Mouse (Mus musculus) embryonic facial prominence, embryonic 12.5 days (tissue): ENCODE results near the gene Fam133b. TPM values are rescaled to one million over a fixed set of nuclear protein-coding genes. Genes with fewer than 3 reads are reported as not detected.
"Not testable (repeated sequence)": the region's sequence is repeated elsewhere in the genome, so short reads cannot be mapped to it uniquely, and the experiment has no call there.

Experiments
- ATAC-seq: fragments of 200-750 bp; cut with Nextera tagmentation; 2 replicates; pipeline ENCODE4 v1.8.0; 2017; ENCODE audit not compliant: insufficient number of reproducible peaks, insufficient read depth, low FRiP score, low TSS enrichment
- H3K27ac ChIP-seq: fragments of 300-500 bp; sonication (generic); 2 replicates; pipeline ENCODE4 v1.5.1; 2016; ENCODE audit warnings: mild to moderate bottlenecking
- H3K27me3 ChIP-seq: fragments of 300-500 bp; sonication (generic); 2 replicates; pipeline ENCODE4 v1.6.1; 2016; ENCODE audit warnings: mild to moderate bottlenecking, moderate library complexity
- H3K36me3 ChIP-seq: fragments of 300-500 bp; sonication (generic); 2 replicates; pipeline ENCODE4 v1.6.1; 2016; ENCODE audit warnings: mild to moderate bottlenecking
- H3K4me1 ChIP-seq: fragments of 300-500 bp; sonication (generic); 2 replicates; pipeline ENCODE4 v1.6.1; 2016
- H3K4me2 ChIP-seq: fragments of 300-500 bp; sonication (generic); replicated peaks from 2 replicates; pipeline ENCODE4 v1.6.1; 2016; ENCODE audit warnings: mild to moderate bottlenecking, moderate library complexity
- H3K4me3 ChIP-seq: fragments of 300-500 bp; sonication (generic); 2 replicates; pipeline ENCODE4 v1.5.1; 2016; ENCODE audit warnings: mild to moderate bottlenecking
- H3K9ac ChIP-seq: fragments of 300-500 bp; sonication (generic); 2 replicates; pipeline ENCODE4 v1.6.1; 2016; ENCODE audit warnings: mild to moderate bottlenecking, moderate library complexity
- H3K9me3 ChIP-seq: fragments of 300-500 bp; sonication (generic); 2 replicates; pipeline ENCODE4 v1.6.1; 2016; ENCODE audit warnings: mild to moderate bottlenecking, moderate library complexity
- WGBS: fragments of 180-500 bp; shearing (Covaris S2); methylation state at CpG from one replicate; pipeline ENCODE4 v1.1.7; 2016; 5-methylcytosine and 5-hydroxymethylcytosine counted together
- polyA plus RNA-seq: library from polyadenylated mRNA; unstranded; fragments of >200 nt; fragmentation: Nextera tagmentation; extraction: Ambion mirVana; gene quantifications from 2 replicates; pipeline ENCODE4 v1.2.1, GENCODE M21; 2016

Fam133b gene
- polyA plus RNA-seq, 1 experiment from 2014 or later, result 39.4 TPM

DNA sequence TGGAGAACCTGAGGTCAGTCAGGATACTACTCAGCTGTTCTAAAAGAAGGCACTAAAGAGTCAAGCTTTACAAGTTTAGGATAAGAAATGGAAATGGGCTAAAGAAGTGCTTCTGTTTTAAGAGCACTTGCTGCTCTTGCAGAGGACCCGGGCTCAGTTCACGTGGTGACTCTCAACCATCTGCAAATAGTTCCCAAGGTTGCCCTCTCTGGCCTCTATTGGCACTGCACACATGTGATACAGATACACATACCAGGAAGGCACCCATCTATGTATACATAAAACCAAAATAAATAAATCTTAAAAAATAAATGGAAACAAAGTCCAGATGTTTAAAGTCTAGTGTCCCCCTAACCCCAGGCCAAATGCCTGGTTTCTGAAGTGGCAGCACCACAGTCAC, 31.2 kb downstream of the Fam133b start:
- H3K4me2 ChIP-seq, result no peak overlapping the region
- ATAC-seq, result no peak
- WGBS, result 94% methylated on average over 2 of the region's 2 CpGs
- H3K27me3 ChIP-seq, result no peaks in the 10 kb centered on the region
- H3K4me1 ChIP-seq, result no peaks in the 10 kb centered on the region
- H3K9me3 ChIP-seq, result no peaks in the 10 kb centered on the region
- peaks cover 92% of the 10 kb centered on the region for H3K36me3 ChIP-seq
- H3K27ac ChIP-seq, result no peak overlapping the region
- no peak overlapping the region for H3K4me3 ChIP-seq
- H3K9ac ChIP-seq, result no peak overlapping the region

DNA sequence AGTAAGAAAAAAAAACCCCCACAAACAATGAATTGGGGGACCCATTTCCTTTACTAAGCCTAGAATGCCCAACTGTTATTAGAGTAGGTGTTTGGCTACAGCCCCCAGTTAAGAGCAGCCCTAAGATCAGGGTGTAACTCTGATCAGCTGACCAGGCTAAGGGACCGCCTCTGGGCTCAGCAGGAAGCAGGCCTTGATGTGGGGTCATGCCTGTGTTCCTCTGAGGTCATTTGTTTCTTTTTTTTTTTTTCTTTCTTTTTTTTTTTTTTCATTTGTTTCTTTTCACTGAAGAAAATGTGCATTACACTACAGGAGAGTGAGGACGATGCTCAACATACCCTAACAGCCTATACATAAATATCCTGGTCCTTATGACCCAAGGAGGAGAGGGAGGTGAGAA, 34.3 kb downstream of the Fam133b start:
- peaks cover 91% of the 10 kb centered on the region for H3K36me3 ChIP-seq
- no peaks in the 10 kb centered on the region for H3K4me1 ChIP-seq
- H3K9me3 ChIP-seq, result no peaks in the 10 kb centered on the region
- no peaks in the 10 kb centered on the region for H3K27me3 ChIP-seq
- WGBS, result 98% methylated on average over 2 of the region's 2 CpGs
- no peak overlapping the region for H3K27ac ChIP-seq
- no peak overlapping the region for H3K4me3 ChIP-seq
- ATAC-seq, result no peak
- no peak overlapping the region for H3K9ac ChIP-seq
- no peak overlapping the region for H3K4me2 ChIP-seq

DNA sequence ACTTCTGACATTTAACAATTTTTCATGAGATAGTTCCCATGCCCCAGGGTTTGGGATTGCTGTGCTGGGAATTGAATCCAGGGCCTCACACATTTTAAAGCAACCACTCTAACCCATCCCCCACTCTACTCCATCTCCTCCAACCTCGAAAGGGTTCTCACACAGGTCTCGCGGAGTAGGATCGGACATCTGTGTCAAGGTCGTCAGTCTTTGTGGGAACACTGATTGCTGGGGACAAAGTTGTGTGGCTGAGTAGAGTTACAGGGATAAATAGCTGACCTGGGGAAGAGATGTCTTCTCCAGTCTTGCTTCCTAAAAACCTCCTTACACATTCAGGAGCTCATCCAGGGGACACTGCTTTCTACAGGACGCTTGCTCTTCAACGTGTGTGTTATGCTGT, 35.4 kb downstream of the Fam133b start:
- Histone ChIP-seq H3K9ac (no peak overlapping the region), H3K4me3 (no peak overlapping the region), H3K36me3 (peaks cover 88% of the 10 kb centered on the region), H3K4me1 (no peaks in the 10 kb centered on the region), H3K27me3 (no peaks in the 10 kb centered on the region), H3K4me2 (no peak overlapping the region), H3K9me3 (no peaks in the 10 kb centered on the region), H3K27ac (no peak overlapping the region)
- 94% methylated on average over 7 of the region's 7 CpGs for WGBS
- no peak for ATAC-seq

DNA sequence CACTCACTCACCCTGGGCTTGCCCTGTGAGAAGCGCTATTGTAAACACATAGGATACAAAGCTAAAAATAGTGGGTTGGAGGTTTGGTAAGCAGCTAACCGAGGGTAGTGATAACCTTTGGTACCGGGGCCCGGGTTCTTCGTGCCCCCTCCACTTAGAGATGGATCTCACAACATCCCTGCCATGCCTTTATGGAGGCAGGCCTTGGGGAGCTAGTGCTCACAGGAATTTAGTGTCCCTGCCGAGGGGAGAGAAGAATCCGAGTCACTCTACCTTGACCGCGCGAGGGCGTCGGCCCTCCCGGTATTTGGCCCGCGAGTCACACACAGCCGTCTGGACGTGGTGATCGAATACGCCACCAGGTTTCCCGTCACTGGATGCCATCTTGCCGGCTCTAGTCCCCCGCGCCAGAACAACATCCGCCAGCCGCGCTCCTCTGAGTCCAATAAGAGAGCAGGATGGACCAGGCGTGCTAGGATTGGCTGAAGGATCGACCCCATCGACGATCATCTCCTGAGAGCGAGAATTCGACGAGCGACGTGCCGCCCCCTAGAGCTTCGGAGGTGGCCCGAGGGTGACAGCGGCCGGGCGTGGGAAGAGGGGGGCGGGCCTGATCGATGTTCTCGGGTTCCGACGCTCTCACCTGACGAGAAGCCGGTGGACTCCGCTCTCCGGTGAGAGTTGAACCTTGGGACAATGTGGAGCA, 52.2 kb downstream of the Fam133b start, which contains the start of gene Pex1:
TSS of gene Pex1 (plus strand) at position 374 of the 706 bp plus-strand sequence.
- WGBS, result under 1% methylated on average over 50 of the region's 50 CpGs
- peak; percentile 97 for ATAC-seq
- H3K4me2 ChIP-seq, result peak within 1 kb of the TSS; percentile 76
- H3K4me1 ChIP-seq, result peaks cover 11% of the 10 kb centered on the region
- H3K27me3 ChIP-seq, result no peaks in the 10 kb centered on the region
- H3K27ac ChIP-seq, result peak within 1 kb of the TSS; percentile 26; the same call in 1 of the 2 replicates
- H3K9ac ChIP-seq, result peak within 1 kb of the TSS; percentile 69
- H3K36me3 ChIP-seq, result peaks cover 13% of the 10 kb centered on the region; the same call in 1 of the 2 replicates
- H3K4me3 ChIP-seq, result peak within 1 kb of the TSS; percentile 83
- H3K9me3 ChIP-seq, result no peaks in the 10 kb centered on the region

DNA sequence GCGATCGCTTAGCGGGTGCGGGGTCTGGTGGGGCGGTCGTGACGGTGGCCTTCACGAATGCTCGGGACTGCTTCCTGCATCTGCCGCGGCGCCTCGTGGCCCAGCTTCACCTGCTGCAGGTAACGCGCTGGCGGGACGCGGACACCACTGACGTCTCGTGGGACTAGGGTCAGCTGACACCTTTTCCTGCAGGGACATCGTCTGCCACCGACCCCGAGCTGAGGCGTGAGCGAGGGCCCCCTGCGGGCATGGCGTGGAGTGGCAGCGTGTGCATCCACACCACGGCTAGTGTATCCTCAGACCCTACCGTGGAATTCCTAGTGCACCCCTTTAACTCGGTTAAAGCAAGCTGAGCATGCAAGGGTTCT, 52.8 kb downstream of the Fam133b start, which contains the start of gene Rbm48:
TSS of gene Rbm48 (minus strand) at position 187 of the 368 bp plus-strand sequence.
- no peaks in the 10 kb centered on the region for H3K9me3 ChIP-seq
- H3K4me1 ChIP-seq, result peaks cover 11% of the 10 kb centered on the region
- H3K36me3 ChIP-seq, result peaks cover 8% of the 10 kb centered on the region; the same call in 1 of the 2 replicates
- WGBS, result under 1% methylated on average over 31 of the region's 31 CpGs
- H3K27me3 ChIP-seq, result no peaks in the 10 kb centered on the region
- peak within 1 kb of the TSS; percentile 69 for H3K9ac ChIP-seq
- peak within 1 kb of the TSS; percentile 26; the same call in 1 of the 2 replicates for H3K27ac ChIP-seq
- peak within 1 kb of the TSS; percentile 76 for H3K4me2 ChIP-seq
- ATAC-seq, result peak; percentile 65
- H3K4me3 ChIP-seq, result peak within 1 kb of the TSS; percentile 83

DNA sequence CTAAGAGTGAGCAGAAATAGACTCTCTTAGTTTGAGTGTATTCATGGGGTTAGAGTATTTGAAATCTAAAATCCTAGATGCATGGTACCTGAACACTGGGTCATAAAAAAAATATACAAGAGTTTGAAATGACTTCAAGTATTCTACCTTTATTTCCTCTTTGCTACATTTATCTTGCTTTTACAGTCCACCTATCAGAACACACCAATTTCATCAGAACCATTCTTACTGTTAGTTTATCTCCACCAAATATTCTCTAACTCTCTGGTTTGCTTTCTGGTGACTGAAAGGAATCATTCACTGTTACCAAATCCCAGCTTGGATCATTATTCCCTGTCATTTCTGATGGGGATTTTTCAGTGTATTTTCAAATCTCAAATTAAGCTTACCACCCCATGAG, 53.5 kb downstream of the Fam133b start:
- H3K4me3 ChIP-seq, result peak overlapping the region; percentile 83
- no peaks in the 10 kb centered on the region for H3K9me3 ChIP-seq
- H3K4me2 ChIP-seq, result peak overlapping the region; percentile 68
- H3K9ac ChIP-seq, result no peak overlapping the region
- no peaks in the 10 kb centered on the region for H3K27me3 ChIP-seq
- ATAC-seq, result no peak
- peaks cover 11% of the 10 kb centered on the region for H3K4me1 ChIP-seq
- 0 out of 2 replicates have a peak, but pooled peaks cover 4% of the 10 kb centered on the region for H3K36me3 ChIP-seq
- H3K27ac ChIP-seq, result no peak overlapping the region

DNA sequence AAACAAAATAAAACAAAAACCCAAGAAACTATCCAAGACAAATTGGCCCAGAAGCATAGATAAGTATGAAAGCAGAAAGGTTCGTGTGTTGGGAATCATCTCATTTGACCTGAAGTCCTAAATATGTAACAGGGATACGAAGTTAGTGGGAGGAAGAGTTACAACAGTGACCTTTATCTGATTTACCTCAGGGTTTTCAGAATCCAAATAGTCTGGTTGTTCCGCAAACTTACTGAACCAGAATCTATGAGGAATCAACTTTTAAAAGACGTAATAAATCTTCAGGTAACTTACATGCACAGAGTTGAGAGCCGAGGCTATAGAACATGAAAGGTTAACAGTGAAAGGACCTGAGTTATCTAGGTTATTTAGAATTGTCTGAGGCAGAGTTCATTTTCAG, 55.1 kb downstream of the Fam133b start:
- no peaks in the 10 kb centered on the region for H3K27me3 ChIP-seq
- peaks cover 11% of the 10 kb centered on the region for H3K4me1 ChIP-seq
- WGBS, result 87% methylated on average over 5 of the region's 5 CpGs
- no peak overlapping the region for H3K9ac ChIP-seq
- no peaks in the 10 kb centered on the region for H3K36me3 ChIP-seq
- H3K4me2 ChIP-seq, result no peak overlapping the region
- H3K27ac ChIP-seq, result no peak overlapping the region
- no peak for ATAC-seq
- H3K9me3 ChIP-seq, result no peaks in the 10 kb centered on the region
- H3K4me3 ChIP-seq, result no peak overlapping the region

DNA sequence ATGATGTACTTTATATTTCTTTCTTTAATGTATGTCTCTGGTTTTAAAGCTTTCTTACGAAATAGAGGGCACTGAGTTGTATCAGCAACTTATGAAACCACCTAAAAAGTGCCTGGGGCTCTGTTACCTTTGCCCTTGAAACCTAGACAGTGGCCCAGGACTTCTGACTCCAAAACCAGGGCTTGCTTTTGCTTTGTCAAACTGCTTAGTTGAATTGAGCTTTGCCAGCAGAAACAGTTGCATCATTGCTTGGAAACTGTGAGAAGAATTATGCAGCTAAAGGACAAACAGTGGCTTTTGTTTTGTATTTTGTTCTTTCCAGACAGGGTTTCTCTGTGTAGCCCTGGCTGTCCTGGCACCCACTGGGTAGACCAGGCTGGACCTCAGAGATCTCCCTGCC, 56.7 kb downstream of the Fam133b start:
- H3K9ac ChIP-seq, result no peak overlapping the region
- H3K27ac ChIP-seq, result no peak overlapping the region
- ATAC-seq, result no peak
- H3K36me3 ChIP-seq, result peaks cover 5% of the 10 kb centered on the region
- H3K4me1 ChIP-seq, result peaks cover 4% of the 10 kb centered on the region
- no peaks in the 10 kb centered on the region for H3K27me3 ChIP-seq
- no peak overlapping the region for H3K4me2 ChIP-seq
- H3K9me3 ChIP-seq, result no peaks in the 10 kb centered on the region
- WGBS, result 90% methylated on average over 1 of the region's 1 CpGs
- H3K4me3 ChIP-seq, result no peak overlapping the region

DNA sequence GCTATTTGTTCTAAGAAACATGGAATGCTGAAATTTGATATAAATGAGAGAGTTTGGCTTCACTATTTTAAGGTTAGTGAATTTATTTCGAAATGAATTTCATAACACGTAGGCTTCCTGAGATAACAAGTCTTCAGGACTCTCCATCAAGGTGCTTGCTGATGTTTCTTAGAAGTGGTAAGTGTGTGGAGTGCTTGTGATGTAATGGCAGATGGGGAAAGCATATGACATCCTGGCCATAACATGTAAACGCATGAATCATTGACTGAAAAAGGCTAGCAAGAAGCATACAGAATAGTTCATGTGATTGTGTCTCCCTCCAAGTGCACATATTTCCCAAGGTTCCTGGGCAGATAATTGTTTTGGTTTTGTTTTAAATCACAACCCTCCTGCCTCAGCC, 57.2 kb downstream of the Fam133b start:
- Histone ChIP-seq H3K4me1 (0 out of 2 replicates have a peak, but pooled peaks cover 3% of the 10 kb centered on the region), H3K27ac (no peak overlapping the region), H3K4me2 (no peak overlapping the region), H3K36me3 (peaks cover 10% of the 10 kb centered on the region), H3K9ac (no peak overlapping the region), H3K27me3 (no peaks in the 10 kb centered on the region), H3K9me3 (no peaks in the 10 kb centered on the region), H3K4me3 (no peak overlapping the region)
- WGBS, result 87% methylated on average over 3 of the region's 3 CpGs
- no peak for ATAC-seq

DNA sequence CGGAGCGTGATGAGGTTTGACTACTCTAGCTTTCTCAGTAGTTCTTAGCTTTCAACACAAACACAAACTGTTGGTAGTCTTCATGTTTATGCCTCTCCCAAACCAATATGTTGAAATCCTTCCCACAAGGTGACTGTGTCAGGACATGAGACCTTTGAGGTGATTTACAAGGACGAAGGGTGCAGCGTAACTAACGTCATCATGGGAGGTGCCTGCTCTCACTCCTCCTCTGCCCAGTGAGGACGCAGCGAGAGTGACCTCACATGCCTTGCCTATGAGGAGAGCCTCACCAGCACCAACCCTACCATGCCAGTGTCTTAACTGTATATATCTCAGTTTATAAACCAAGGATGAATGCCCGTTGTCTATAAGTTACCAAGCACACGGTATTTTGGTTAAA, 63.5 kb downstream of the Fam133b start:
- no peaks in the 10 kb centered on the region for H3K9me3 ChIP-seq
- H3K4me3 ChIP-seq, result no peak overlapping the region
- no peak overlapping the region for H3K27ac ChIP-seq
- no peak overlapping the region for H3K4me2 ChIP-seq
- WGBS, result 94% methylated on average over 9 of the region's 9 CpGs
- no peaks in the 10 kb centered on the region for H3K27me3 ChIP-seq
- no peak for ATAC-seq
- peaks cover 33% of the 10 kb centered on the region for H3K36me3 ChIP-seq
- no peaks in the 10 kb centered on the region for H3K4me1 ChIP-seq
- no peak overlapping the region for H3K9ac ChIP-seq

DNA sequence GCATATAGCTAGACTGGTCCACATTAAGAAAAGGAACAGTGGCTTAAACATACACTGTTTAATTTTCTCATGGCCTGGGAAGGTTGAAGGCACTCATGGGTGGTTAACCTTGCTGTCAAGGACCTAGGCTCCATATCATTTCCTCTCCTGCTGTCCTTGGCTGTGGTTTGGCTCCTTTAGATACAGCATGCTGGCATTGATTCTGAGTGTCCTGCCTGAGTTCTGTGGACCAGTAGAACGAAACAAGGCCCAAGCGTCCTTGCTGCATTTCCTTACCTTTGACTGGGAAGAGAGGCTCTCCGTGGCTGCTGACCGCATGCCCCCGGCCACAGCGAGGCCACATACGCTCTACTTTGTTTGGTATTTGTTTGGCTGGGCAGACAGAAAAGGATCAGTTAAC, 65.6 kb downstream of the Fam133b start:
- H3K36me3 ChIP-seq, result peaks cover 42% of the 10 kb centered on the region
- no peak overlapping the region for H3K27ac ChIP-seq
- H3K9ac ChIP-seq, result no peak overlapping the region
- H3K9me3 ChIP-seq, result no peaks in the 10 kb centered on the region
- no peak overlapping the region for H3K4me2 ChIP-seq
- no peaks in the 10 kb centered on the region for H3K4me1 ChIP-seq
- H3K4me3 ChIP-seq, result no peak overlapping the region
- ATAC-seq, result no peak
- WGBS, result 94% methylated on average over 7 of the region's 7 CpGs
- no peaks in the 10 kb centered on the region for H3K27me3 ChIP-seq

DNA sequence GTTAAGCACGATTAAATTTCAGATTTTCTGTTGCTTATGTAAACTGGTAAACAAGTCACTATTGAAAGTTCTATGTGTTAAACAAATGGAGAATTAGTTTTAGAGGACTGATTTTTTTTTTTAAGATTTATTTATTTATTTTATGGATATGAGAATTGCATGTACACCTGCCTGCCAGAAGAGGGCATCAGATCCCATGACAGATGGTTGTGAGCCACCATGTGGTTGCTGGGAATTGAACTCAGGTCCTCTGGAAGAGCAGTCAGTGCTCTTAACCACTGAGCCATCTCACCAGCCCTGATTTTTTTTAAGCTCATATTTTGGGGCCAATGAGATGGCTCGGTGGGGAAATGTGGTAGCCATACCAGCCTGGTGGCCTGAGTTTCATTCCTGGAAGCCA, 68.2 kb downstream of the Fam133b start:
- ATAC-seq, H3K27me3 ChIP-seq, H3K9me3 ChIP-seq, H3K4me1 ChIP-seq, H3K27ac ChIP-seq, H3K4me2 ChIP-seq, H3K4me3 ChIP-seq, H3K9ac ChIP-seq: not testable (repeated sequence)
- peaks cover 28% of the 10 kb centered on the region for H3K36me3 ChIP-seq
- 89% methylated on average over 2 of the region's 2 CpGs for WGBS
